Mouse (Mus musculus): ENCODE measurements around the gene Stoml1.

Stoml1 gene

DNA sequence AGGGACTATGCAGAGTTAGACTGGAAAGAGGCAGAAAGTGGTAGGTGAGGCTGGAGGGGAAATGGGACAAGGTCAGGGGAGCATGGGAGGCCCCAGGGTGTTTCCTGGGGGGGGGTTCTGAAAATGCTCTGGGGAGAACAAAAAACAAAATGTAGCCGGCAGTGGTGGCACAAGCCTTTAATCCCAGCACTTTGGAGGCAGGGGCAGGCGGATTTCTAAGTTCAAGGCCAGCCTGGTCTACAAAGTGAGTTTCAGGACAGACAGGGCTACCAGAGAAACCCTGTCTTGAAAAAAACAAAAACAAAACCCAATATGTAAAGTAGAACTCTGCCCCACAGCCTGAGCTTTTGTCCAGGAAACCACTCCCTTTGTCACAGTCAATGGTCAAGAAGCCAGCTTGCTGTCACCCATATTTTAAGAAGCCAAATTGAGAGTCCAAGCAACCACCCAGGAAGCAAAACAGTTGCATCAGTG, 19.1 kb downstream of the Stoml1 start:
- DNase-seq (ENCODE audit: low spot score) = no peak

DNA sequence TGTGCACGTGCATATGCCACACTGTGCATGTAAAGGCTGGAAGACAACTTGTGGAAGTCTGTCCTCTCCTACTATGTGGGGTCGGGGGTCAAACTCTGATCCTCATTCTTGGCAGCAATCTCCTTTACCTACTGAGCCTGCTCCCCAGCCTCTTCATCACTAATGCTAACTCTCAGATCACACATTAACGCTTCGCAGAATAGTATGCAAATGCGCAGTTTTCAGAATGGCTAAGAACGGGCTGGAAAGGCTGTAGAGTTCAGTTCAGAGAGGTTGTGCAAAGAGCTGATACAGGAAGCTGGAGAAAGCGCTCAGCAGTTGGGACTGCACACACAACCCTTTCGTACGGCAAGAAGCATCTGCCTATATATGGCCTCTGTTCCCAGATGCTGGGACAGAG, 19.9 kb downstream of the Stoml1 start:
- DNase-seq (ENCODE audit: low spot score) = no peak

DNA sequence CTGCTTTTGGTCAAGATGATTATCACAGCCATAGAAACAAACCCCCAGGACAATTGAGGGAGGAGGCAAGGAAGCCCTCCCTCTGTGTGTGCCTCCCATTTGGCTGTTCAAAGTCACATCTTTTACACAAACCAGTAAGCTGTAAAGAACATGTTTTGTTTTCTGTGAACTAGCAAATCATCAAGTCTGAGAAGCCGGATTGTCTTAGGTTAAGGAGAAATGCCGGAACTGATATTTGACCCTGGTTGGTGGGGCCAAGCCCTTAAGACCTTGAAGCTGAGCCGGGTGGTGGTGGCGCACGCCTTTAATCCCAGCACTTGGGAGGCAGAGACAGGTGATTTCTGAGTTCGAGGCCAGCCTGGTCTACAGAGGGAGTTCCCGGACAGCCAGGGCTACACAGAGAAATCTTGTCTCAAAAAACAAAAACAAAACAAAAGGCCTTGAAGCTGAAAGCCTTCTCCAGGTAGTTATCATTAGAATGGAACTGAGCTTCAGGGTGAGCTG, 21.2 kb downstream of the Stoml1 start:
- no peak for DNase-seq (ENCODE audit: low spot score)

- no peak for DNase-seq (ENCODE audit: low spot score)
These were observed 21.7 kb downstream of the Stoml1 start for GRCm38 (mm10) chr9:58274626-58275025.

- DNase-seq (ENCODE audit: low spot score) = peak; percentile 58
These were observed 22.3 kb downstream of the Stoml1 start for GRCm38 (mm10) chr9:58275115-58275774.

DNA sequence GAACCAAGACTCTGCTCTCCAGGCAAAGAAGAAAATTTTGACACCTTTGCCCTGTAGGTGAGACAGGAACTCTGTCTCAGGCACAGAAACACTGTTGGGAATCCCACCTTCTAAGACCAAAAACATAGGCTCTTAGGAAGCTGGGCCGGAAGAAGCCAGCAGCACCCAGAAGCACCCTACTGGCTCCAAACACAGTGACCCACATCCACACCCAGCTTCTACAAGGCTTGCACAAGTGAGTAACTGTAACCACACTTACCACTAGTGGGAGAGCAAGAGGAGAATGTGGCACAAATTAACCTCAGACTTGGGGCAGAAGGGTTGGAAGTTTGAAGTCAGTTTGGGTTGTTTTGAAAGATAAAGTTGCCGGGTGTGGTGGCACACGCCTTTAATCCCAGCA, 22.8 kb downstream of the Stoml1 start:
- no peak for DNase-seq (ENCODE audit: low spot score)

DNA sequence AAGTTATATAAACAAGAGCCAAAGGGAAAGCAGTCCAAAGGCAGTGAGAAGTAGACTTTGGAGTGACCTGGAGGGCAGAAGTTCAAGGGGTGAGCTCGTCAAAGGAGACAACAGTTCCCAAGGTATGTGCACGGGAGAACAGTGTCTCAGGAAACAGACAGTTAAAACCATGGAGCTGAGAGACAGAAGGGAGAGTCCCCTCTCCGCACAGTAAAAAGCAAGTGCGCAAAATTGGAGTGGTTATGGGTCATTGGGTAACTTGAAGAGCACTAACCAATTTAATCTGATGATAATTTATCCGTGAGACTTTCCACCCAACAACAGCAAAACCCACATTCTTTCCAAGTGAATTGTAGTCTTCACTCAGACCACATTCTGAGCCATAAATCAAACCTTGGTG, 23.4 kb downstream of the Stoml1 start:
- no peak for DNase-seq (ENCODE audit: low spot score)

GRCm38 (mm10) chr9:58278313-58278712, 25.3 kb downstream of the Stoml1 start:
- no peak for DNase-seq (ENCODE audit: low spot score)

GRCm38 (mm10) chr9:58278821-58279723, 26.1 kb downstream of the Stoml1 start:
- no peak for DNase-seq (ENCODE audit: low spot score)

GRCm38 (mm10) chr9:58279780-58280179, 26.8 kb downstream of the Stoml1 start:
- no peak for DNase-seq (ENCODE audit: low spot score)

DNA sequence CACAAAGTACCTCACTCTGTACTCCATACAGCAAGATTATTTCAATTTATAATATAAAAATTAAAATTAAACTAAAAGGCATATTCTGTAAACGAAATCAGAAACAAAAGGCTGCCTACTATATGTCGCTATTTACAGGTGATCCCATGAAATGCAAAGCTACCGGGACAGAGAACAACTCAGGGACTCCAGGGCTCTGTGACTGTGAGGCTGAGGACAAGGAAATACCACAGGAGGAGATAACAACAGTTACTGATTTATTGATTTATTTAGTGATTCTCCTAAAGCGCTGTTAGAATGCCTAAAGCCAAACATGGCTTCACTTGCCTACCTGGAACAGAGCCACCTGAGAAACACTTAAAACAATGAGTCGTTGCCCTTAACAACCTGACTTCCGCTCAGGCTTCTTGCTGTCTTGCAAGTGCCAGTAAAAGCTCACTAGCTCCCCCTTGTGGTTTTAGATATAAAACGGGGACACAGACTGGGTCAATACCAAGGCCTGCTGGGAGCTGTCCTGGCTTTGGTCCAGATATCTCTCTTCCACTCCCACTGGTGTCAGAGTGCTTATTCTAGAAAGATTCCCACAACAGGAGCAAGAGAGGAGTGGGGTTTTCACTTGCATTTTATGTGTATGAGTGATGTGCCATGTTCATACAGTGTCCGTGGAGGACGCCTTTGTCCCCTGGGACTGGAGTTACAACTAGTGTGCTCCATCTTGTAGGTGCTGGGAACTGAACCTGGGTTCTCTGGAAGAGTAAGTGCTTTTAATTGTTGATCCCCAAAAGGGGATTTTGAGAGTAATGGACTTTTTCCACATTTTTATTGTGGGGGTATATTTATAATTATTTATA, 27.5 kb downstream of the Stoml1 start:
- DNase-seq (ENCODE audit: low spot score) = peak; percentile 90

DNA sequence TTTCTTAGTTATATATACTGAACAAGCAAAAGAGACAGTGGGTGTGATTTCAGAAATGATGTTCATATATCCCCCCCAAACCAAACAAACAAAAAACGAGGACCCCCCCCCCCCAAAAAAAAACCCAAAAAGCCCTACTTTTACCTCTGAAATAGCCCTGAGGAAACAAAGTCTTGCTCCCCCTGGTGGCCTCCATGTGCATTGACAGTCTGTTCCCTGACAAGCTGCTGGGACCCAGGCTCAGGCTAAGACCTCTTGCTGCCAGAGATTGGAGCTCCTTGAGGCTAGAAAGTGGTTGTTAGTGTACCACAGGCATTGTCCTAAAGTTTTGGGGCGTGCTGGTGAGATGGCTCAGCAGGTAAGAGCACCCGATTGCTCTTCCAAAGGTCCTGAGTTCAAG, 28.6 kb downstream of the Stoml1 start:
- peak; percentile 25 for DNase-seq (ENCODE audit: low spot score)

DNA sequence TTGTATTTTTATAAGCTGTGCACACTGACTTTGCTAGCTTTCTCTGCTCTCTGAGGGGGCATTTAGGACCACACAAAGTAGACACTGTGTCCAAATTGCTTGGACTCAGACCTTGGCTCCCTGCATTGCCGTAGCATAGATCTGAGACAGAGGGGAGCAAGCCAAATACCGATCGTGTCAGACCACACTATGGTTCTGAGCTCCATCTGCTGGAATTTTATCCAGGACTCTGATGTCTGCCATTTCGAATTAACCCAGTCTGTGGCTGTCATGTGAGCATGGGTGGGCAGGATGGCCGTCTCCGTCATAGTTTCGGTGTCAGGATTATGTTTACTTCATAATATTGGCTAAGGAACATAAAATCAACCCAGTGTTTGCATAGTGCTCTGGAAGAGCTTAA, 30.5 kb downstream of the Stoml1 start:
- no peak for DNase-seq (ENCODE audit: low spot score)

DNA sequence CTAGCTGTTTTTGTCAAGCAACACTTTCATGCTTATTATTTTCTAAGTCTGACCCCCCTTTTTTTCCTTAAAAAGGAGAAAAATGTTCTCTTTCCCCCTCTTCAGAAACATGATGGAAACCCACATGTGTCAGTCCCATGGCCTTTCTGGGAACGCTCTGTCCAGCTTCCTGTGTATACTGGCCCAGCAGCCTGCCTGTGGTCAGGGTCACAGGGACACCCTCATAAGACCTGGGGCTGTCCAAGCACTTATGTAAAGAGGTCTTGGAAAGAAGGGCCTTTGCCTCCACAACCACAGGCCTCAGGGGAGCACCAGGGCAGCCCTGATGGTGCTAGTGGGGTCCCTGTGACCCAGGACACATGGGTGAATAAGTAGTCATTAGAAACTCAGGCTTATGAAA, 36.1 kb downstream of the Stoml1 start:
- DNase-seq (ENCODE audit: low spot score) = no peak

DNA sequence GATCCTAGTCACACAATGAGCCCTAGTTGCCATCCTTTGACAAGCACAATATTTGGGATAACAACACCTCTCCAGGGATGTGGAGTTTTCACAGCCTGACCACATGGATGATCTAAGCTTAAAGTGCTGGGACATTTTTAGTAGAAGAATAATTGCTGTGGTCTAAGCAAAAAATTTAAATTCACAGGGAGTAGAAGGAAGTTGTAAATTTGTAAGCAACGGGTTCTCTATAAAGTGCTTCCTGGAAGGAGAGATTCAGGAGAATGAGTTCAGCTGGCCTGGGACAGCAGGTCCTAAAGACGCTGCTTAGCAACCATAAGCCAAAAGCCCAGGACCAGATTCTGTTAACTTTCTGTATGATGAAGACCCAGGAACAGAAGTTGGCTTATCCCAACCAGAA, 36.9 kb downstream of the Stoml1 start:
- no peak for DNase-seq (ENCODE audit: low spot score)

GRCm38 (mm10) chr9:58294527-58294926, 41.6 kb downstream of the Stoml1 start:
- no peak for DNase-seq (ENCODE audit: low spot score)

DNA sequence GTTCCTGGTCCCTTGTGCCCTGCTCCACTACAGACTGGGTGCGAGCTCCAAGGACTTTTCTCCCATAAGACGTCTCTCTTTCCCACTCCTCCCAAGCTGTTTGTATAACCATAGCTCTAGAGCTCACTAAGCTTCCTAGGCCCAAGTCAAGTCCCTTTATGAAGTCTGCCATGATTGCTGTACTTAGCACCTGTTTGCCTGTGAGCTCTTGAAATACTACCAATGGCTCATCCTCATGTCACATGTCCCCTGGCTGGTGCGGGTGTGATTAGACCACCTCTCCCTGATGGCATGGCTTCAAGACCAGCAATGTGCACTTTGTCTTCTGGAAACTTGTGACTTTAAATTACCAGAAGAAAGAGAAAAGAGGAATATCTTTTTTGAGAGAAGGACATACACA, 42.4 kb downstream of the Stoml1 start:
- DNase-seq (ENCODE audit: low spot score) = no peak

- peak; percentile 63 for DNase-seq (ENCODE audit: low spot score)
These were observed 42.9 kb downstream of the Stoml1 start for GRCm38 (mm10) chr9:58295766-58296361.

DNA sequence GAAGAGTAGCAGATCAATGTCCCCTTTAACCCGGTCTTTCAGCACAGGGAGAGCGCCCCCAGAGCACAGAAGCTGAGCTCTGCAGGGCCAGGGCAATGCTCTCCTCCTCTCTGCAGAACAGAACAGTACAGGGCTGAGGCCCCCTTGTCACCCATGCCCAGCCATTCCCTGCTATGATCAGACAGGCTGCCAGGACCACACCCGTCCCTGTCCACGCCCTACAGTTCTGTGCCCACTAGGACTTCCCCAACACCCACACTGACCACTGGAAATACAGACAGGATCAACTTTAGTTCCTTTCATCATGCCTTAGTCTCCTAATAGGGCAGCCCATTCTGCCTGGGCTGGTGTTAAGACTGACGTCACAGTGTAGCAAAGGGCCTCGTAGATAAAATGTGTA, 44.1 kb downstream of the Stoml1 start:
- DNase-seq (ENCODE audit: low spot score) = no peak

- no peak for DNase-seq (ENCODE audit: low spot score)
These were observed 45.1 kb downstream of the Stoml1 start for GRCm38 (mm10) chr9:58297961-58298477.

DNA sequence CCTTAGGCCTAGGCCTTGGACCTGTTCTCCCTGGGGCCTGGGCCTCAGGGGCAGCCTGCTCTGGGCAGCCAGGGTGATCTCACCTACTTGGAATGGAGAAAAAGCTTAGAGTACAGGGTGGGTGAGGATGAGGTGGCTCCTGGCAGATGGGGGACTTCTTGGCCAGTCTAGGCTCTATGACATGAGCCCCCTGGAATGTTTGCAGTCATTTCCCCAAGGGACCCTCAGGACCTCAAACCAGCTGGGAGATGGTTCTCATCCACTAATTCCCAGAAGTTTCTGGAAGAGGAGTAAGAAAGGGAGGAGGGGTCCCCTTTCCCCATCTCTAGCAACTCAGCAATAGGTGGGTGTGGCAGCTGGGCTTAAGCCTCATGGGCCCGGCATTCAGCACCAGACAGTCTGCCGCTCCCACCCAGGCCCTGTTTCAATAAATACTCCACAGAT, 46.4 kb downstream of the Stoml1 start:
- peak; percentile 18 for DNase-seq (ENCODE audit: low spot score)

All from MN1 (cell line).